Mouse (Mus musculus): Measurements from ENCODE around the gene Atp6v1g2.

- TF ChIP-seq POLR2A (IDR thresholded peaks at IDR 0.05; ENCODE audit: low read depth, low read length) (no peak), CTCF (IDR thresholded peaks at IDR 0.05; ENCODE audit: extremely low read depth, insufficient read depth, insufficient read length, insufficient replicate concordance) (no peak)
These were observed 45.7 kb downstream of the Atp6v1g2 start for GRCm38 (mm10) chr17:35278957-35279688.

Data from spleen, adult 2 months (tissue).